Mouse (Mus musculus): ENCODE measurements around the gene Wnk2. TPM values are rescaled to one million over a fixed set of nuclear protein-coding genes. Genes with fewer than 3 reads are reported as not detected.

The Wnk2 gene
- polyA plus RNA-seq, 2 experiments from 2014 or later: not detected

Other genes with a start within 250 kb of the Wnk2 start
- gene Fam120a, start 180.0 kb downstream of the Wnk2 start, polyA plus RNA-seq (2017; shearing (Covaris generic)): 10 to 100 TPM; 34.4 to 37.0 TPM
- gene Ninj1, start 39.5 kb upstream of the Wnk2 start, polyA plus RNA-seq (2017; shearing (Covaris generic)): 10 to 100 TPM; 30.1 to 36.9 TPM
- 10 to 100 TPM; 56.9 to 66.6 TPM for gene Card19, start 68.0 kb upstream of the Wnk2 start, polyA plus RNA-seq (2017; shearing (Covaris generic))
- 10 to 100 TPM; 61.0 to 67.4 TPM for gene Susd3, start 100.7 kb upstream of the Wnk2 start, polyA plus RNA-seq (2017; shearing (Covaris generic))
- gene Fgd3, start 172.3 kb upstream of the Wnk2 start, polyA plus RNA-seq (2017; shearing (Covaris generic)): 10 to 100 TPM; 11.5 to 13.7 TPM
- 1 to 10 TPM; 5.8 to 6.2 TPM for gene Bicd2, start 193.6 kb upstream of the Wnk2 start, polyA plus RNA-seq (2017; shearing (Covaris generic))

Data from activated CD4-positive, CD25-positive, alpha-beta regulatory T cell, adult 4 months (primary cell).